Mouse (Mus musculus) heart, embryonic 16.5 days (tissue): ENCODE results near the gene Zbtb16. TPM values are rescaled to one million over a fixed set of nuclear protein-coding genes. Genes with fewer than 3 reads are reported as not detected.

Experiments used
- ATAC-seq: fragments of 200-750 bp; cut with Nextera tagmentation; replicated peaks from 2 replicates; pipeline ENCODE4 v1.8.0; 2017; ENCODE audit warnings: moderate number of reproducible peaks; ENCODE audit not compliant: insufficient read depth, low FRiP score; ENCODE audit errors: extremely low read depth
- H3K27ac ChIP-seq: fragments of 300-500 bp; sonication (generic); 2 replicates; pipeline ENCODE4 v1.5.1; 2014; ENCODE audit warnings: mild to moderate bottlenecking, low read length, control low read depth, moderate library complexity
- H3K27me3 ChIP-seq: fragments of 300-500 bp; sonication (generic); 2 replicates; pipeline ENCODE4 v1.6.1; 2014; ENCODE audit warnings: low read length, mixed read lengths; ENCODE audit not compliant: control insufficient read depth, insufficient read depth
- H3K36me3 ChIP-seq: fragments of 300-500 bp; sonication (generic); 2 replicates; pipeline ENCODE4 v1.6.1; 2014; ENCODE audit not compliant: control insufficient read depth, insufficient read depth
- H3K4me1 ChIP-seq: fragments of 300-500 bp; sonication (generic); 2 replicates; pipeline ENCODE4 v1.6.1; 2014; ENCODE audit warnings: low read length, mixed read lengths; ENCODE audit not compliant: control insufficient read depth, insufficient read depth
- H3K4me2 ChIP-seq: fragments of 300-500 bp; sonication (generic); 2 replicates; pipeline ENCODE4 v1.6.1; 2014; ENCODE audit warnings: low read depth, mild to moderate bottlenecking, control low read depth, low read length
- H3K4me3 ChIP-seq: fragments of 300-500 bp; sonication (generic); 2 replicates; pipeline ENCODE4 v1.5.1; 2014; ENCODE audit warnings: mild to moderate bottlenecking, control low read depth, low read length
- H3K9ac ChIP-seq: fragments of 300-500 bp; sonication (generic); 2 replicates; pipeline ENCODE4 v1.6.1; 2014; ENCODE audit warnings: low read length, control low read depth
- H3K9me3 ChIP-seq: fragments of 300-500 bp; sonication (generic); replicated peaks from 2 replicates; pipeline ENCODE4 v1.6.1; 2016; ENCODE audit warnings: low read length; ENCODE audit not compliant: control insufficient read depth
- WGBS: fragments of 180-500 bp; shearing (Covaris S2); extraction: QIAGEN DNeasy Blood & Tissue Kit; methylation state at CpG from one replicate; pipeline ENCODE4 v1.1.7; 2014; 5-methylcytosine and 5-hydroxymethylcytosine counted together
- polyA plus RNA-seq: library from polyadenylated mRNA; unstranded; fragments of >200 nt; fragmentation: Nextera tagmentation; extraction: Ambion mirVana; gene quantifications from 2 replicates; pipeline ENCODE4 v1.2.1, GENCODE M21; 2015

The Zbtb16 gene
- 10.4 and 10.5 TPM in 2 replicates for polyA plus RNA-seq

DNA sequence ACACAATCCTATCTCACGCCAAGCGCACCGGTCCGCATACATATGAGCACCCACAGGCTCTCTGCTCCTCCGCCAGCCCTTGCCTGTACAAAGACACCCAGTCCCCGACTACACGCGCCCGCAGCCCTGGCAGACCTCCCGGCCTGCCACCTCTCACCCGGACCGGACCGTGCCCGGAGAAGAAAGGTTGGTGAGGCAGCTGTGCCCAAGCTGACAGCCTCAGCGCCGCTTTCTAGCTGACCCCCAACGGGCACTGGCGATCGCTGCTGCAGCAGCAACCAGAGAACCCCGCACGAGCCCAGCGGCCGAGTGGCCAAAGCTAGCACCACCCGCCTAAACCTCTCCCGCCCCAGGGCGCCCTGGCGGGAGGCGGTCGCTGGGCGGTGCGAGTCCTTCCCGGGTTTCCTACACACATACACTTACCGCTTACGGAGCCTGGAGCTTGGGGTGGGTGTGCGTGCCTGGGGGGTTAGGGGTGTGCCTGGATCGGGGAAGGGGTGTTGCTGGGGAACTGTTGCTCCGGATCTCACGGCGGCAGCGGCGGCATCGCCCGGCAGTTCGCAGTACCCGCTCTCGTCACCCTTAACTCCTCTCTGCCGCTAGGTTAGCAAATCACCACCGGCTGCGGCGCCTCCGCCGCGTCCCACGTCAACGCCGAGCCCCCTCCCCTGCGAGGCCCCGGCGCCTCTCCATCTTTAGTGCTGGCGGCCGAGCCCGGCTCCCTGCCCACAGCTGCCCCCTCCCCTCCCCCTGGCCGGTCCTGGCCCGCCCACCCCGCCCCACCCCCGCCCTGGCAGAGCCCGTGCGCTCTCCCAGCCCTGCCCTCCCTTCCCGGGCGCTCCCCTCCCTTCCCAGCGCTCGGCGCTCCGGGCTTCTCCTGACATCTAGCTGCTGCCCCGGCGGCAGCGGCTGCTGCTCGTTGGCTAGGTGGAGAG lies at the start of gene Zbtb16:
Gene Zbtb16 (minus strand): TSS at position 592 of the 935 bp plus-strand sequence.
- peak; percentile 88 for ATAC-seq
- Histone ChIP-seq H3K4me2 (peak within 1 kb of the TSS; percentile 83), H3K4me1 (peaks cover 28% of the 10 kb centered on the region), H3K27ac (peak within 1 kb of the TSS; percentile 80), H3K9ac (peak within 1 kb of the TSS; percentile 85), H3K36me3 (peaks cover 8% of the 10 kb centered on the region; the same call in 1 of the 2 replicates), H3K4me3 (peak within 1 kb of the TSS; percentile 75), H3K27me3 (peaks cover 42% of the 10 kb centered on the region), H3K9me3 (no peaks in the 10 kb centered on the region)
- WGBS, result under 1% methylated on average over 61 of the region's 78 CpGs

DNA sequence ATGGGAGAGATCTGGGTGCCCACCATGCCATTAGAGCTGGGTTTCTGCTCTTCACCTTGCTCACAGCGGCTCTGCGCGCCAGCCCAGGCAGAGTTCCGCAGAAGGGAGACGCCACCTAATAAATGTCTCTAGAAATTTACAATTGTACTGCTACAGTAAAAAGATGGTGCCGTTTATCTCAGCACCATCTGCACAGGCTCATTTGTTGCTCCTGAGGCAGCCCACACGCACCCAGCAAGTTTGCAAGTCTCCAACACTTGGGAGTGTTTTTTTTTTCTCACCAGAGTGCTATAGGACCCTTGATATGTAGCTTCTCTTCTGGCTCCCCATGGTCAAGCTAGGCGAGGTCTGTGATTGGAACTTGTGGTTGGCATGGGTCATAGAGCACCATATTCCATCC lies 36.9 kb upstream of the Zbtb16 start:
- Histone ChIP-seq H3K27ac (no peak overlapping the region), H3K4me2 (no peak overlapping the region), H3K4me1 (no peaks in the 10 kb centered on the region), H3K36me3 (no peaks in the 10 kb centered on the region), H3K9ac (no peak overlapping the region), H3K27me3 (peaks cover 5% of the 10 kb centered on the region; the same call in 1 of the 2 replicates), H3K4me3 (no peak overlapping the region), H3K9me3 (no peaks in the 10 kb centered on the region)
- ATAC-seq, result no peak
- WGBS, result 77% methylated on average over 8 of the region's 8 CpGs

DNA sequence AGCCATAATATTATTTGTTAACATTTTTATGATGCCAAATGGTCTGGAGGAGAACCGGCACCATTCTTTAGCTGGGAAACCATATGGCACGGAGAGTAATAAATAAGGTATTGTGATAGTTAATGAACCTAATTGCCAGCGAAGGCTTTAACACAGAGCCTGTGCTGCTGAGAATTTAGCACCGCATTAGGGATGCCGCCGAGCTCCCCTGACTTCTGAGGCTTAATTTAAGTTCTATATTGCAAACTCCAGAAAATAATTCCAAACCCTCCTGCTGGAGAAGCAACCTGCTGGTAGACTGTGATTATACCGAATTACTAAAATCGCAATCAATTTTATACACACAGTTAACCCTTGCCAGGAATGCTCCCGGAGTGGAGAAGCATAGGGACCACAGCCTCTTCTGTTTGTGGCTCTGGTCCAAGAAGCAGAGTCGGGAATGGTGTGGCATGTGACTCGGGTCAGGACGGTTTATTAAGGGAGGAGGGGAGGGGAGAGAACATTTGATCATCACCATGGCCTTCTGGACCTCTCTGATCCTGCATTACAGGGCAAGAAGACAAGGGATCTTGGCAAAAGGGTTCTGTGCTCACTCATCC lies 30.6 kb upstream of the Zbtb16 start:
- Histone ChIP-seq H3K4me3 (no peak overlapping the region), H3K9ac (no peak overlapping the region), H3K9me3 (no peaks in the 10 kb centered on the region), H3K4me2 (no peak overlapping the region), H3K27ac (no peak overlapping the region), H3K27me3 (peaks cover 13% of the 10 kb centered on the region), H3K36me3 (no peaks in the 10 kb centered on the region), H3K4me1 (0 out of 2 replicates have a peak, but pooled peaks cover 2% of the 10 kb centered on the region)
- 64% methylated on average over 12 of the region's 12 CpGs for WGBS
- no peak for ATAC-seq

DNA sequence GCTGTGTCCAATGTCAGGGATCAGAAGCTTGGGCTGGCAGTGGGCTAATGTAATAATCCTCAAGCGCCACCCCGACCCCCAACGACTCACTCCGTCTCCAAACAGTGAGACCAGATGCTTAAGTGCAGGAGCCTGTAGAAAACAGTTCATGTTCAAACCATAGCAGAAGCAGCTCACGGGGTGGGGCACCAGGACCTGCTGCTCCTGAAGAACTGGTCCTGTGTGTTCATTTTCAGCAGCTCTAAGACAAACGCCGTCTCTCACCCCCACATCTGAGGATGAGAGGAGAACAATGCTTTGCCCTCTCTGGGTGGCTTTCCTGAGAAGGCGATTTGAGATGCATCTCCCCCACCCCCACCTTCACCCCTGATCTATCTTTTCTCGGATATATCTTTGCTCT lies 29.2 kb upstream of the Zbtb16 start:
- Histone ChIP-seq H3K27ac (no peak overlapping the region), H3K9me3 (no peaks in the 10 kb centered on the region), H3K4me2 (no peak overlapping the region), H3K9ac (no peak overlapping the region), H3K36me3 (no peaks in the 10 kb centered on the region), H3K4me1 (0 out of 2 replicates have a peak, but pooled peaks cover 2% of the 10 kb centered on the region), H3K27me3 (peaks cover 16% of the 10 kb centered on the region), H3K4me3 (no peak overlapping the region)
- WGBS, result 57% methylated on average over 9 of the region's 9 CpGs
- ATAC-seq, result no peak

DNA sequence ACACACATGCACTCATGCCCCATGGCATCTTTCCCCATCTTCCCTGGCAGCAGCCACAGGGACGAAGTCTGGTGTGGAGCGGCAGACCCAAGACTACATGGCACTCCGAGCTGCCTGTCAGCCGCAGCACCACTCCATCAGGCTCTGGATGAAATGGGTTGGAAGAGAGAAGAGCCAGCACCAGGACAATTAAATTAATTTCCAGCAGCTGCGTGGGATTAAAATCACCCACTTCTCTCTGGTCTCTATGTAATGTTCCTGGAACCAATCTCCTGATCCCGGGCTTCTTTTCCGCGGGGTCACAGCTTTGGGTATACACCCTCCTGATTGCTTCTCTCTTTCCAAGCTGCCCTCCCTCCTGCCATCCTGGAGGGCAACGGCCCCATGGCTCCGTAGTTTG lies 25.5 kb upstream of the Zbtb16 start:
- WGBS, result 83% methylated on average over 10 of the region's 10 CpGs
- Histone ChIP-seq H3K4me3 (no peak overlapping the region), H3K9ac (no peak overlapping the region), H3K36me3 (no peaks in the 10 kb centered on the region), H3K4me2 (no peak overlapping the region), H3K4me1 (no peaks in the 10 kb centered on the region), H3K9me3 (no peaks in the 10 kb centered on the region), H3K27ac (no peak overlapping the region), H3K27me3 (peaks cover 16% of the 10 kb centered on the region)
- no peak for ATAC-seq

DNA sequence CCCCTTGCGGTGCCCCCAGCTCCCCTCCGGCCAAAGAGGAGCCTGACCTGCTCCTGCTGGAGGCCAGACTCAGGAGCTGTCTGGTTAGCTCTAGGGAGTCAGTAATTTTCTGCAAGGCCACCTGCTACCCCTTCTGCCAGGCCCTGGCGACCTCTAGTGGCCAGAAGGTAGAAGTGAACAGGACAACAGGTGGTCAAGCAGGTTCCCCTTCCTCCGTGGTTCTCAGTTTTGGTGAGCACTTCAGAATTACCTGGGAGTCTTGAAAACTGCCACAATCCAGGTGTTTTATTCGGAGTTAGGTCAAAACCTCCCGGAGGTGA lies 24.5 kb upstream of the Zbtb16 start:
- Histone ChIP-seq H3K4me3 (no peak overlapping the region), H3K4me2 (no peak overlapping the region), H3K27ac (no peak overlapping the region), H3K36me3 (no peaks in the 10 kb centered on the region), H3K27me3 (peaks cover 11% of the 10 kb centered on the region), H3K9ac (no peak overlapping the region), H3K9me3 (no peaks in the 10 kb centered on the region), H3K4me1 (no peaks in the 10 kb centered on the region)
- ATAC-seq, result peak; percentile 69; the same call in 1 of the 2 replicates
- 5% methylated on average over 6 of the region's 6 CpGs for WGBS

DNA sequence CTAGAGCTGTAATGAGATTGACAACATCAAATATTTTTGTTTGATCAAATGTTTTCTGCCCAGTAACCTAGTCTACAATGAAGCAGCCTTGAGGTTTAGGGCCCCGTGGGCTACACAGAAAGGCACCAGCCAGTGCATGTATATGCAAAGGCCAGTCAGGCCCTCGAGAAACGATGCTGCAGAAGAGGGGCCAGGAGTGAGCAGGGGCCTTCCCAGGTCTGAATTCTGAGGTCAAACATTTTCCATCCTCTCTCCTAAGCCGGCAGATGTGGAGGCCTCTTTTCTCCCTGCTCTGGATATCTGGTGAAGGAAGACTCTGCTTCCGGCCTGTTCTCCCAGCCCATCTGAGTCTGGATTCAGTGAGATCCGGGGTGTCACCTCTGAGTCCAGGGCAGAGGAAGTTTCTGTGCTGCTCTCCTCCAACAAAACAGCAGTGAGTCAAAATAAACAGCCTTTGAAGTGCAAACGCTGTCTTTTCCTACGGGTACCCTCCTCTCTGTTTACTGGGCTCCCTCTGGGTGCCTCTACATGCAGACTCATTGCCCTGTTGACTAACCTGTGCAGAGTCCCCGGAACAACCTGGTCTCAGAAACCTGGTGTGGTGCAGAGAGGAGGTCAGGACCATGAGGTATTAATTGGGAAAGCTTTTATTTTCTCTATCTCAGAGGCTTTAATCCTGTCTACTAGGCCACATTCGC lies 24.0 kb upstream of the Zbtb16 start:
- no peaks in the 10 kb centered on the region for H3K9me3 ChIP-seq
- no peak overlapping the region for H3K4me3 ChIP-seq
- no peak overlapping the region for H3K27ac ChIP-seq
- no peak for ATAC-seq
- no peak overlapping the region for H3K4me2 ChIP-seq
- H3K4me1 ChIP-seq, result no peaks in the 10 kb centered on the region
- H3K36me3 ChIP-seq, result no peaks in the 10 kb centered on the region
- 41% methylated on average over 10 of the region's 10 CpGs for WGBS
- H3K9ac ChIP-seq, result no peak overlapping the region
- H3K27me3 ChIP-seq, result peaks cover 10% of the 10 kb centered on the region

DNA sequence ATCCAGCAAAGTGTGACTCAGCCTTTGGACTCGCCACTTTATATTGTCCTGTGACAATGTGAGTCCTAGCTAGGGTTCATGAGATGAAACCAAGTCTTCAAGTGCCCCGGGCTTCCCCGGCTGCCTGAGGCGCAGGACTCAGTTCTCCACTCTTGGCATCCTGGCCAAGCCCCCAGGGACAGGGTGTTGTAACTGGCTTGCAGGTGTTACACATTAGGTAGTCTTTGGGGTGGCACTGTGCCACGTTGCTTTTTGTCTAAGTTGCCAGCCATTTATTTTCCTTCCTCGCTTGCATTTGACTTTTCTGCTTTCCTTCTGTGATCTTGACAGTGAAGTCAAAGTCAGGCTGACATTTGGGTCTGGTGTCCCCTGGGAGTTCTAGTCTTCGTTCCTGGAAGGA lies 21.9 kb upstream of the Zbtb16 start:
- H3K4me1 ChIP-seq, result no peaks in the 10 kb centered on the region
- H3K27ac ChIP-seq, result no peak overlapping the region
- H3K9me3 ChIP-seq, result no peaks in the 10 kb centered on the region
- peaks cover 10% of the 10 kb centered on the region for H3K27me3 ChIP-seq
- no peak overlapping the region for H3K4me2 ChIP-seq
- no peak for ATAC-seq
- no peaks in the 10 kb centered on the region for H3K36me3 ChIP-seq
- WGBS, result 73% methylated on average over 7 of the region's 7 CpGs
- no peak overlapping the region for H3K9ac ChIP-seq
- no peak overlapping the region for H3K4me3 ChIP-seq

DNA sequence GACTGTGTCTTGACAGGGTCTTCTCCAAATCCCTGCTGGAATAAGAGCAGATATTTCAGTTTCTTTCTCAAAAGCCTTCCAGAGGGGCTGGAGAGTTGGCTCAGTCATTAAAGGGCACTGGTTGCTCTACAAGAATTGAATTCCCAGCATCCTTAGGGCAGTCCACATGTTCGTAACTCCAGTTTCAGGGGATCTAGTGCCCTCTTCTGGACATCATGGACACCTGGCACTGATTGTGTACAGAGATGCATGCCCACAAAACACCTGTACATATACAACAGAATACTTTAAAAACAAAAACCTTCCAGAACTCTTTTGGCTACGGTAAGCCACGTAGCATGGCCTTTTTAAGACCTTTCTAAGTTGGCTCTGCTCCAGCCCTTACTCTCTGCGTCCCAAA lies 20.2 kb upstream of the Zbtb16 start:
- WGBS, result 76% methylated on average over 4 of the region's 4 CpGs
- no peak for ATAC-seq
- Histone ChIP-seq H3K4me1 (no peaks in the 10 kb centered on the region), H3K27ac (no peak overlapping the region), H3K27me3 (peaks cover 3% of the 10 kb centered on the region), H3K9ac (no peak overlapping the region), H3K4me3 (no peak overlapping the region), H3K36me3 (no peaks in the 10 kb centered on the region), H3K4me2 (no peak overlapping the region), H3K9me3 (no peaks in the 10 kb centered on the region)
